In the genomic region with DNA sequence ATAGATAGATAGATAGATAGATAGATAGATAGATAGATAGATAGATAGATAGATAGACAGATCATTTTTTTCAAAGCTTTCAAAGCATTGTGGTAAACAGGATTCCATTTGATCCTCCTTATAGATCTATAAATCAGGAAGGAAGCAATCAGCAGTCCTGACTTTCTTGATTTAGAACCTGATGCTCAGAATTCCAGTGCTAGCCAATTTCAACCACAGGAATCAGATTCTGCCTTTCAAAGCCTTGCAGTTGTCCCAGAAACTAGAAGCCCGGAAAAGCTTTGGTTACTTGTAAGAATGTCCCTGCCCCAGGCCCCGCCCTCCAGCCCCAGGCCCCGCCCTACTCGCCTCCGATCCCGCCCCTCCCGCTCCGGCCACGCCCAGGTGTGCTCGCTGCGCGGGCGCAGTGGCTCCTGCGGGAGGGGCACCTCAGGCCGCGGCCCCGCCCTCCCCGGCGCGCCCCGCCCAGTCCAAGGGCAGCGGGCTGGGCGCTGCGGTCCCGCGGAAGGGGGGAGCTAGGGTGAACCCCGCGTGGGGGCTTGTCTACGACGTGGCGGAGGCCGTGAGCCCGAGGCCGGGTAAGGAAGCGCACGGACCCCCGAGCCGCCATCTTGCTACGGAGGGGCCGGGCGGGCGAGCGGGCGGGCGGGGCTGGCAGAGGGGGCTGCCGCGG, we compare ENCODE assay signal across 8 mouse cellular contexts. TPM values are rescaled to one million over a fixed set of nuclear protein-coding genes. Genes with fewer than 3 reads are reported as not detected.
DNase-seq lines count a peak whose midpoint lies in the region; ATAC-seq and TF ChIP-seq lines count a peak whose summit lies in the region.

A gene (plus strand): TSS at position 398 of the 673 bp plus-strand sequence.

- H3K79me2 ChIP-seq in myocyte (ENCODE audit: control insufficient read depth, insufficient read depth), result peaks cover 11% of the 10 kb centered on the region

- H3K4me1 ChIP-seq in heart, embryonic 13.5 days, result peaks cover 32% of the 10 kb centered on the region
- H3K4me1 ChIP-seq in liver, embryonic 11.5 days (replicated peaks; ENCODE audit: control insufficient read depth, insufficient read depth, low read length), result peaks cover 31% of the 10 kb centered on the region

- peak within 1 kb of the TSS; percentile 81 for H3K4me3 ChIP-seq in heart, embryonic 13.5 days
- H3K4me3 ChIP-seq in liver, embryonic 11.5 days (ENCODE audit: low read depth, low read length), result peak within 1 kb of the TSS; percentile 94
- H3K4me3 ChIP-seq in myocyte, result peak within 1 kb of the TSS; percentile 51

- H3K27me3 ChIP-seq in heart, embryonic 13.5 days (replicated peaks), result no peaks in the 10 kb centered on the region
- no peaks in the 10 kb centered on the region for H3K27me3 ChIP-seq in liver, embryonic 11.5 days (replicated peaks; ENCODE audit: control insufficient read depth, insufficient read depth, low read length)
- no peaks in the 10 kb centered on the region for H3K27me3 ChIP-seq in myocyte (ENCODE audit: control insufficient read depth, insufficient read depth, insufficient read length)

- peaks cover 25% of the 10 kb centered on the region for H3K36me3 ChIP-seq in heart, embryonic 13.5 days
- no peaks in the 10 kb centered on the region for H3K36me3 ChIP-seq in liver, embryonic 11.5 days (ENCODE audit: control insufficient read depth, insufficient read depth, low read length)
- H3K36me3 ChIP-seq in myocyte (ENCODE audit: control insufficient read depth, insufficient read depth), result no peaks in the 10 kb centered on the region

- DNase-seq in CD4-positive, CD25-positive, alpha-beta regulatory T cell, adult 2 months (ENCODE audit: low read depth, low spot score), result peak; percentile 94
- peak; percentile 85 for DNase-seq in c-Kit-negative CD71-positive TER-119-positive erythroid progenitor cells, embryonic 14.5 days (ENCODE audit: low read depth, low spot score)
- peak; percentile 59 for DNase-seq in fibroblast of lung, adult 2 months (ENCODE audit: low read depth)
- DNase-seq in kidney, postnatal 10 days, result peak; percentile 97
- DNase-seq in liver, embryonic 11.5 days (ENCODE audit: low spot score), result peak; percentile 95
- peak; percentile 93 to 98 for DNase-seq in spleen, postnatal 4 days (ENCODE audit: low spot score in 2 of 2)

- TF ChIP-seq POLR2A in myocyte (IDR thresholded peaks at IDR 0.05; ENCODE audit: insufficient read length, low read depth), result peak; percentile 69

- H3ac ChIP-seq in myocyte (ENCODE audit: control insufficient read depth, insufficient read length), result peak within 1 kb of the TSS; percentile 6

- H3K4me2 ChIP-seq in heart, embryonic 13.5 days, result peak within 1 kb of the TSS; percentile 71
- H3K4me2 ChIP-seq in liver, embryonic 11.5 days, result peak within 1 kb of the TSS; percentile 88
- H3K4me2 ChIP-seq in myocyte (ENCODE audit: low read depth), result peak within 1 kb of the TSS; percentile 91

- H3K9ac ChIP-seq in heart, embryonic 13.5 days, result peak within 1 kb of the TSS; percentile 92
- H3K9ac ChIP-seq in liver, embryonic 11.5 days (ENCODE audit: low read depth, low read length), result peak within 1 kb of the TSS; percentile 90

- WGBS in heart, embryonic 13.5 days, result under 1% methylated on average over 41 of the region's 47 CpGs
- under 1% methylated on average over 46 of the region's 47 CpGs for WGBS in liver, embryonic 11.5 days

- no peaks in the 10 kb centered on the region for H3K9me3 ChIP-seq in heart, embryonic 13.5 days
- H3K9me3 ChIP-seq in liver, embryonic 11.5 days (ENCODE audit: control insufficient read depth, low read length), result no peaks in the 10 kb centered on the region

- ATAC-seq in heart, embryonic 13.5 days (ENCODE audit: extremely low read depth, insufficient number of reproducible peaks, low FRiP score, low TSS enrichment), result peak; percentile 97
- ATAC-seq in liver, embryonic 11.5 days (replicated peaks; ENCODE audit: low FRiP score), result peak; percentile 88

- H3K27ac ChIP-seq in heart, embryonic 13.5 days (replicated peaks), result peak within 1 kb of the TSS; percentile 73
- H3K27ac ChIP-seq in liver, embryonic 11.5 days (ENCODE audit: low read depth, low read length), result peak within 1 kb of the TSS; percentile 75

TF ChIP-seq in myocyte, 11 proteins besides CTCF, POLR2A, EP300 and RAD21:
- TF ChIP-seq MYOG (IDR thresholded peaks at IDR 0.05; ENCODE audit: control insufficient read depth in 1 of 3, insufficient read depth in 1 of 3, insufficient read length in 2 of 3, low read depth in 2 of 3), result peak in 1 of 3 experiments; percentile 1
- TF ChIP-seq MYOD1 (IDR thresholded peaks at IDR 0.05; ENCODE audit: control insufficient read depth in 1 of 3, insufficient read length in 2 of 3, low read depth in 2 of 3), result peak in 1 of 3 experiments; percentile 14
- no peak for TF ChIP-seq MAX (IDR thresholded peaks at IDR 0.05; ENCODE audit: low read depth)
- peak; percentile 66 for TF ChIP-seq POLR2AphosphoS2 (IDR thresholded peaks at IDR 0.05; ENCODE audit: insufficient read length, low read depth)
- TF ChIP-seq TCF3 (IDR thresholded peaks at IDR 0.05; ENCODE audit: insufficient read length, low read depth), result no peak
- TF ChIP-seq REST (IDR thresholded peaks at IDR 0.05; ENCODE audit: insufficient read depth, insufficient read length), result no peak

RNA-seq across cellular contexts. Expression of the gene that starts here (rescaled TPM):
- 124 and 135 TPM in 2 replicates for polyA plus RNA-seq in heart, embryonic 13.5 days (2015; fragmentation: Nextera tagmentation; extraction: Ambion mirVana)
- polyA plus RNA-seq in liver, embryonic 11.5 days (2014; fragmentation: Nextera tagmentation; extraction: Ambion mirVana), result 169 and 174 TPM in 2 replicates
- polyA plus RNA-seq in myocyte (2012; fragmentation: generic; extraction: Trizol), result 241 TPM

Comparison
In these comparisons a context has a peak if more than half of its experiments do, and no peak if none do; other contexts are left out.
1. Peak in every context shown above with its lines: DNase-seq, ATAC-seq, H3K4me3 ChIP-seq and H3K27ac ChIP-seq.